Mouse (Mus musculus) left cerebral cortex, adult 8-10 months (tissue): ENCODE results near the gene Mtmr1. TPM values are rescaled to one million over a fixed set of nuclear protein-coding genes. Genes with fewer than 3 reads are reported as not detected.
"Not testable (repeated sequence)": the region's sequence is repeated elsewhere in the genome, so short reads cannot be mapped to it uniquely, and the experiment has no call there.

ENCODE experiments used
- DNase-seq, 2 experiments: peaks; one replicate each; pipeline ENCODE4 v3.0.0; 2022; ENCODE audit warnings: low spot score in 2 of 2
- total RNA-seq, 4 experiments: library from RNA; stranded (reverse); gene quantifications; 2 replicates each; pipeline ENCODE4 v1.2.4; 2022

Mtmr1 gene
- total RNA-seq: 10 to 100 TPM; 30.7 to 36.8 (median 34.5) TPM

GRCm38 (mm10) chrX:71364554-71364991, at the start of gene Mtmr1:
Gene Mtmr1, plus strand, starts transcription at chrX:71364760.
- peak; percentile 52 to 56 for DNase-seq

DNA sequence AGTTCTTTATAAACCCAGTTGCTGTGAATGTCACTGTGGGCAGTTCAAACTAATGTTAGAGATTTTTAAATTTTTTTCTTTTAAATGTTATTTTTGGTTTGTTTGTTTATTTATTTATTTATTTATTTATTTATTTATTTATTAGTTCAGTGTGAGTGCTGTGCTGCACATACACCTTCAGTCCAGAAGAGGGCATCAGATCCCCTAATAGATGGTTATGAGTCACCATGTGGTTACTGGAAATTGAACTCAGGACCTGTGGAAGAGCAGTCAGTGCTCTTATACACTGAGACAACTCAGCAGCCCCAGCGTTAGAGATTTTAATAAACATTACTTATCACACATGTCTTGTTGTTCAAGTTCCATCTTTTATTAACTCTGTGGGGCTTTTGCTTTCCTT, 12.5 kb upstream of the Mtmr1 start:
- DNase-seq: no peak

GRCm38 (mm10) chrX:71355331-71355730, 9.2 kb upstream of the Mtmr1 start:
- DNase-seq: no peak

DNA sequence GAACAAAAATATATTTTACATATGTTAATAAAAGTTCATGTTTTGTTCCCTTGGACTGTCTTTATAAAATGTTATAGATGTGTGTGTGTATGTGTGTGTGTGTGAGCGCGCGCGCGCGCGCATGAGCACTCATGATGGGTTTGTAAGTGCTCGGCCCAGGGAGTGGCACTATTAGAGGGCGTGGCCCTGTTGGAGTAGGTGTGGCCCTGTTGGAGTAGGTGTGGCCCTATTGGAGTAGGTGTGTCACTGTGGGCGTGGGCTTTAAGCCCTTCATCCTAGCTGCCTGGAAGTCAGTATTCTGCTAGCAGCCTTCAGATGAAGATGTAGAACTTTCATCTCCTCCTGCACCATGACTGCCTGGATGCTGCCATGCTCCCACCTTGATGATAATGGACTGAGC, 2.8 kb upstream of the Mtmr1 start:
- DNase-seq: not testable (repeated sequence)

GRCm38 (mm10) chrX:71364062-71364461, 498 bp upstream of the Mtmr1 start:
- peak in 1 of 2 experiments; percentile 5 for DNase-seq

GRCm38 (mm10) chrX:71365011-71365410, 451 bp downstream of the Mtmr1 start:
- DNase-seq: peak in 1 of 2 experiments; percentile 3

GRCm38 (mm10) chrX:71365510-71365909, 950 bp downstream of the Mtmr1 start:
- peak in 1 of 2 experiments; percentile 4 for DNase-seq

DNA sequence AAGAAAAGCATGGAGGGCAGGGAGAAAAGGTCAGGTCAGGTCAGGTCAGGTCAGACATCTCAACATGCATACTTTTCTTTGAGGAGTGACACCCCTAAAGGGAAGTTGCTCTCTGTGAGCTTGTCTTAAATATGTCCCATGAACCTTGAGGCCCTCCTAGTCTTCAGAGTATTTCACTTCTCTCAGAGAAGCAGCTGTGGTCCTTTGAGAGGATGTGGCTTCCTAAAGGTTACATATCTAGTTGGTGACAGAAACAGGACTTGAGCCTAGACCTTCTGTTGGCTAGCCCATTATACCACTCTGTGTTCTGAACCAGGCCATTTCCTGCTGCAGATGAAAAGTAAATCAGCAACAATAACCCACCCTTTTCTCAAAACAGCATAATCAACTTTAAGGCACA, 2.4 kb downstream of the Mtmr1 start:
- no peak for DNase-seq

- DNase-seq: no peak
Measured at GRCm38 (mm10) chrX:71376781-71377180, 12.2 kb downstream of the Mtmr1 start.

DNA sequence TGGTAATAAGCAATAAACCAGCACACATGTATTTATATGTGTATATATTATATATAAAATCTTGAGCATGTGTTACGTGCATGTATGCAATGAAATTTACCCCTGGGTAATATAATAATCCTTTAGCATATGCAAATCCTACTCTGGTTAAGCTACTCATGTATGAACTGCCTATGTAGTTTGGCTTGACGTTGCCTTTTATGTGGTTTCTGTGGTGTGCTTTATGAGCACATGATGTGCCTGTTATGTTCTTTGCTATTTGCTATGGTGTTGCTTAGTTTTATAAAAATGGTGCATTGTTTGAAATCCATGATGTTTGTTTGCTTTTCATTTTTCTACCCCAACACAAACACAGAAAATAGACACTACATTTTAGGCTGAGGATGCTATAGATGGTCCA, 13.9 kb downstream of the Mtmr1 start:
- DNase-seq: no peak

- peak in 1 of 2 experiments; percentile 3 for DNase-seq
Measured at GRCm38 (mm10) chrX:71381571-71381970, 17.0 kb downstream of the Mtmr1 start.

- DNase-seq: no peak
Measured at GRCm38 (mm10) chrX:71396326-71396725, 31.8 kb downstream of the Mtmr1 start.

GRCm38 (mm10) chrX:71406290-71406689, 41.7 kb downstream of the Mtmr1 start:
- DNase-seq: no peak

GRCm38 (mm10) chrX:71408386-71408785, 43.8 kb downstream of the Mtmr1 start:
- no peak for DNase-seq

- no peak for DNase-seq
Measured at GRCm38 (mm10) chrX:71412776-71413175, 48.2 kb downstream of the Mtmr1 start.

DNA sequence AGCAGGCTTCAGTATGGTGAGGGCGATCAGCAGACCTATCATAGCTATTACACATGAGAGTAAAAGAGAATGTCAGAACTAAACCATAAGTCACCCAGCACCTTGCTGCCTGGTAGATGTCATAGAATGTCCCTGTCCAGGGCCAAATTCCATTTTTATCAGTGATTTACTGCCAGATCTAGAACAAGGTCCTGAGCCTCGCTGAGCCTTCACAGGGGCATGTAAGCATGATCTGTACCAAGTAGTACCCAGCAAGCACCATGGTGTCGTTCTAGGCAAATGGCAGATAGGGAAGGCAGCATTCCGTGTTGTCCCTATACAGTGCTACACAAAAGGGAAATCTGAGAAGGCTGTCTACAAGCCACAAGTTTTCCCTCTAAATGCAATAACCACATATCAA, 49.1 kb downstream of the Mtmr1 start:
- DNase-seq: no peak

- no peak for DNase-seq
Measured at GRCm38 (mm10) chrX:71424852-71425251, 60.3 kb downstream of the Mtmr1 start.

GRCm38 (mm10) chrX:71425746-71426519, 61.4 kb downstream of the Mtmr1 start:
- DNase-seq: peak; percentile 24 to 79

DNA sequence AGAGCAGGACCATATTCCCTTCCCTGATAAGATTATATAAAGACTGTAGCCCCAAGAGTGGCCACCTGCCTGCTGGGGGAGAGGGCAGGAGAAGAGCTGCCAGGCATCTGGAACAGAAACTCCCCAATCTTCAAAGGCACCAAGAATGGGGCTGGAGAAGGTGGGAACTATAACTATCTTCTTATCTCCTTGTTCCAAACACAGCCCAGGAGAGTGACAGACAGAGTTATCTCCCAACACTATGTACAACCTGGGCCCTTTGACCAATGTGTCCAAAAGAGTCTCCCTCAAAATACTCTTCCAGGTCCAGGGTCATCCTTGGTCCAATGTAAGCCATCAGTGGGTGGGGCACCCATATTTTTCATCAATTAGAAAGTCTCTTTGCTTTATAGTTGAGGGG, 62.9 kb downstream of the Mtmr1 start:
- DNase-seq: no peak

DNA sequence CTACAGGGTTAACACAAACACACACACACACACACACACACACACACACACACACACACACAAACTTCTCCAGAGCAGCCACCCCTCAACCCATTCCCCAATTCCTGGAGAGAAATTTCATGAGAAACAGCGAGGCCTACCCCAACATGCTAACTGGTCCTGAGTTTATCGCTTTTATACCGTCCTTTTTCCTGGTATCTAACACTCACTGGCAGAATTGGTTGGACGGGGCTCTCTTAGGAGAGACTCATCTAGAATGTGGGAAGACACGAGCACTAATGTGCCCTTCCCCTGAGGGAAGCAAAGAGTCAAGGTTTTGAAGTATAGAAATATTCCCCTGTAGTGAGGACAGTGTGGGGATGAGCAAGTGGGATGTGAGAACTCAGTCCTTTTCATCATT, 66.3 kb downstream of the Mtmr1 start:
- DNase-seq: no peak

GRCm38 (mm10) chrX:71434448-71434847, 69.9 kb downstream of the Mtmr1 start:
- no peak for DNase-seq

DNA sequence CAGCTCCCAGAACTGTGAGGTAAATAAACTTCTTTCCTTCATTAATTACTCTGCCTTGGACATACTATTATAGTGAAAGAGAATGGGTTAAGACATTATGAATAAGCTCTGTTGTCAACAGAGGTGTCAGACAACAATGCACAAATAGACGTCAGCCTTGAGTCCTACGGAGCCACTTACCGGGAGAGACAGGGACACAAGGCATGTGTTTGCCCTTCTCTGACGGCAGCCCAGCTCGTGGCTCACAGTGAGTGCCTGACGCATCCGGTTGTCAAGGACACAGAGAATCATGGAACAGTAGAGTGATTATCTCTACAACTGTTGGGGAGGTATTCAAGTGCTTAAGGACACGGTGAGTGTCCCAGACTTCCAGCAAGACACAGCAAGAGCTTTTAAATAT, 70.3 kb downstream of the Mtmr1 start:
- DNase-seq: no peak

DNA sequence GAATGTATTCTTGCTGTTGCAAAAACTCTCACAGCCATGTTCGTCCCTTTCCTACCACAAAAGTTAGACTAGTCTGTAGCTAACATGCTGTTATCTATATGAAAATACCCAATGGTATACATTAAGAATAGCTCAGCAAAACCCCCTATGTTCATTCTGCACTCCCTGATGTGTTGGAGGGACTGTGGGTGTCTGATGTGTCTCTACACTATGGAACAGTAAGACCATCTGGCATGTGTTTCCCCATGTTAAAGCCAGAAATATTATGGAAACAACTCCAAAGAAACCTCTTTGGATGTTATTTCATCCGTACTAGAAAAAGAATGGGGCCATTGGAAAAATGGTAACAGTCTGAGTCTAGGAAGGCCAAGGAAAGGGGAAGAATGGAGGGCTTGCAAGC, 71.0 kb downstream of the Mtmr1 start:
- DNase-seq: peak in 1 of 2 experiments; percentile 17
